Mouse (Mus musculus) ES-Bruce4 (cell line): Measurements from ENCODE around the gene Pdgfa.

Source experiments
- CTCF ChIP-seq: IDR thresholded peaks from one replicate; pipeline ENCODE4 v1.8.1; 2011; ENCODE audit warnings: low read depth, low read length
- POLR2A ChIP-seq: IDR thresholded peaks from one replicate; pipeline ENCODE4 v1.8.1; 2011; ENCODE audit warnings: low read length; ENCODE audit not compliant: insufficient read depth

DNA sequence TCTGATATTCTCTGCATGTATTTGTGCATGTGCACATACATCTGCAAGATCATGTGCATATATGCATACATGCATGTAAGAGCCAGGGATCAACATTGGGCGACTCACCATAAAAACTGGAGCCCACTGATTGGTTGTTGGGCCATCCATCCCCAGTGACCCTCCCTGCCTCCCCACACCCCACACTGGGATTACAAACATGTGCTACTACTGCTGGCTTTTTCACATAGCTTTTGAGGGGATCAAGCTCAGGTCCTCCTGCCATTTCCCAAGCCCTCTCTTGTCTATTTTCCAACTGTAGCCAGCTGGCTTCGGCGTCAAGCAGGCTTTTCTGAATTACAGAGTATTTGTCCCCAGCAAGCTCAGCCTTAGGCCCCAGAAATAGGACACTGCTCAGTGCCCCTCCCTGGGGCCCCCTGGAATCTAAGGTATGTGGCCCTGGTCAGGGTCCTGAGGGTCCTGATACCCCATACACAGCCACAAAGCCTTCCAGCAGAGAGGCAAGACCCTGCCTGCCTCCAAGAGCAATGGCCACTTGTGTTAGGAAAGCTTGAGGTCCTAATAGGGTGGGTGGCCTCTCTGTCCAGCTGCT is 58.5 kb downstream of the Pdgfa start:
- TF ChIP-seq POLR2A: no peak
- TF ChIP-seq CTCF: no peak
